18 mouse cellular contexts compared by ENCODE assay signal in genomic region chr6:124835531-124835930, GRCm38 (mm10). TPM values are rescaled to one million over a fixed set of nuclear protein-coding genes. Genes with fewer than 3 reads are reported as not detected.
DNase-seq lines count a peak whose midpoint lies in the region; ATAC-seq and TF ChIP-seq lines count a peak whose summit lies in the region.
"Had no signal": no experiment of that assay in that cellular context is flagged by ENCODE, and none has a peak within 500 bp of the region (broad histone marks: within the 10 kb centered on the region; RNA-seq: fewer than 3 reads in every experiment).

No protein-coding gene starts in this region.

- no peak for ATAC-seq in forebrain, embryonic 12.5 days (ENCODE audit: low FRiP score)
- ATAC-seq in forebrain, embryonic 11.5 days (replicated peaks; ENCODE audit: low FRiP score), result no peak
- ATAC-seq in kidney, postnatal 0 days (replicated peaks; ENCODE audit: low FRiP score, low read depth), result no peak
- no peak for ATAC-seq in megakaryocyte-erythroid progenitor cell, adult 5-6 weeks (replicated peaks; ENCODE audit: low FRiP score, low TSS enrichment, poor library complexity, severe bottlenecking)
- ATAC-seq in liver, embryonic 11.5 days (replicated peaks; ENCODE audit: low FRiP score), result no peak

- H3K4me2 ChIP-seq in forebrain, embryonic 12.5 days, result no peak overlapping the region
- H3K4me2 ChIP-seq in forebrain, embryonic 11.5 days (ENCODE audit: low read depth, low read length, severe bottlenecking), result no peak overlapping the region
- H3K4me2 ChIP-seq in kidney, postnatal 0 days (ENCODE audit: low read length), result no peak overlapping the region
- H3K4me2 ChIP-seq in liver, embryonic 11.5 days, result no peak overlapping the region
- H3K4me2 ChIP-seq: heart, embryonic 13.5 days; hindbrain, embryonic 14.5 days; lung, embryonic 15.5 days had no signal

- no peaks in the 10 kb centered on the region for H3K9me3 ChIP-seq in forebrain, embryonic 12.5 days
- H3K9me3 ChIP-seq in forebrain, embryonic 11.5 days (ENCODE audit: control insufficient read depth, low read length), result no peaks in the 10 kb centered on the region
- H3K9me3 ChIP-seq in kidney, postnatal 0 days (replicated peaks; ENCODE audit: low read length), result no peaks in the 10 kb centered on the region
- H3K9me3 ChIP-seq in liver, embryonic 11.5 days (ENCODE audit: control insufficient read depth, low read length), result no peaks in the 10 kb centered on the region
- H3K9me3 ChIP-seq: heart, embryonic 13.5 days; lung, embryonic 15.5 days had no signal

- no peaks in the 10 kb centered on the region for H3K27me3 ChIP-seq in forebrain, embryonic 12.5 days
- H3K27me3 ChIP-seq in forebrain, embryonic 11.5 days (ENCODE audit: control insufficient read depth, insufficient read depth, low read length), result no peaks in the 10 kb centered on the region
- no peaks in the 10 kb centered on the region for H3K27me3 ChIP-seq in kidney, postnatal 0 days (ENCODE audit: insufficient read depth, low read length)
- H3K27me3 ChIP-seq in liver, embryonic 11.5 days (replicated peaks; ENCODE audit: control insufficient read depth, insufficient read depth, low read length), result no peaks in the 10 kb centered on the region; the same call in 1 of the 2 replicates
- H3K27me3 ChIP-seq: lung, embryonic 15.5 days had no signal

- 71% methylated on average over 10 of the region's 10 CpGs for WGBS in forebrain, embryonic 12.5 days
- WGBS in forebrain, embryonic 11.5 days, result 65% methylated on average over 10 of the region's 10 CpGs
- whole genome bisulfite sequencing in kidney, postnatal 0 days, result 29% methylated on average over 10 of the region's 10 CpGs
- 75% methylated on average over 10 of the region's 10 CpGs for WGBS in liver, embryonic 11.5 days

- H3K9ac ChIP-seq in forebrain, embryonic 12.5 days, result 0 out of 2 replicates have a peak overlapping the region, but pooled peaks have one; percentile 22
- no peak overlapping the region for H3K9ac ChIP-seq in forebrain, embryonic 11.5 days (ENCODE audit: low read length)
- H3K9ac ChIP-seq in kidney, postnatal 0 days (ENCODE audit: low read depth, low read length), result 0 out of 2 replicates have a peak overlapping the region, but pooled peaks have one; percentile 27
- no peak overlapping the region; the same call in 1 of the 2 replicates for H3K9ac ChIP-seq in liver, embryonic 11.5 days (ENCODE audit: low read depth, low read length)
- H3K9ac ChIP-seq: hindbrain, embryonic 14.5 days; lung, embryonic 15.5 days had no signal

- peaks cover 51% of the 10 kb centered on the region for H3K4me1 ChIP-seq in forebrain, embryonic 12.5 days
- H3K4me1 ChIP-seq in forebrain, embryonic 11.5 days (replicated peaks; ENCODE audit: control insufficient read depth, insufficient read depth, low read length), result peaks cover 14% of the 10 kb centered on the region; the same call in 1 of the 2 replicates
- H3K4me1 ChIP-seq in kidney, postnatal 0 days (replicated peaks; ENCODE audit: insufficient read depth, low read length), result peaks cover 5% of the 10 kb centered on the region; the same call in 1 of the 2 replicates
- peaks cover 10% of the 10 kb centered on the region for H3K4me1 ChIP-seq in liver, embryonic 11.5 days (replicated peaks; ENCODE audit: control insufficient read depth, insufficient read depth, low read length)

- no peak overlapping the region for H3K27ac ChIP-seq in forebrain, embryonic 12.5 days
- H3K27ac ChIP-seq in forebrain, embryonic 11.5 days (ENCODE audit: low read depth, low read length), result no peak overlapping the region
- H3K27ac ChIP-seq in kidney, postnatal 0 days, result no peak overlapping the region
- H3K27ac ChIP-seq in liver, embryonic 11.5 days (ENCODE audit: low read depth, low read length), result no peak overlapping the region
- H3K27ac ChIP-seq: heart, embryonic 13.5 days; hindbrain, embryonic 14.5 days; lung, embryonic 15.5 days had no signal

- peaks cover 39% of the 10 kb centered on the region for H3K36me3 ChIP-seq in forebrain, embryonic 12.5 days (replicated peaks)
- peaks cover 3% of the 10 kb centered on the region; the same call in 1 of the 2 replicates for H3K36me3 ChIP-seq in forebrain, embryonic 11.5 days (ENCODE audit: control insufficient read depth, insufficient read depth, low read length)
- no peaks in the 10 kb centered on the region for H3K36me3 ChIP-seq in kidney, postnatal 0 days (ENCODE audit: insufficient read depth, low read length)
- H3K36me3 ChIP-seq in liver, embryonic 11.5 days (ENCODE audit: control insufficient read depth, insufficient read depth, low read length), result peaks cover 12% of the 10 kb centered on the region

- H3K4me3 ChIP-seq in forebrain, embryonic 12.5 days (replicated peaks), result no peak overlapping the region
- no peak overlapping the region for H3K4me3 ChIP-seq in forebrain, embryonic 11.5 days (ENCODE audit: low read depth, low read length)
- H3K4me3 ChIP-seq in kidney, postnatal 0 days (replicated peaks; ENCODE audit: low read depth, low read length), result no peak overlapping the region
- no peak overlapping the region for H3K4me3 ChIP-seq in liver, embryonic 11.5 days (ENCODE audit: low read depth, low read length)
- H3K4me3 ChIP-seq: heart, embryonic 13.5 days; lung, embryonic 15.5 days had no signal

- no peak for DNase-seq in forebrain, embryonic 11.5 days (ENCODE audit: low spot score)
- no peak for DNase-seq in kidney, postnatal 0 days (ENCODE audit: low spot score)
- DNase-seq in kidney, postnatal 10 days, result no peak
- peak; percentile 48 for DNase-seq in embryo, embryonic 10.5 days (ENCODE audit: low spot score)
- peak; percentile 64 for DNase-seq in lung, postnatal 14 days
- no peak for DNase-seq in liver, embryonic 11.5 days (ENCODE audit: low spot score)
- DNase-seq: adrenal gland, postnatal 10 days; cerebellum, adult 9-10 months; gastrocnemius, postnatal 14 days; kidney, adult 8-10 months; layer of hippocampus, adult 9-11 months had no signal

- TF ChIP-seq CTCF in kidney, postnatal 0 days (IDR thresholded peaks at IDR 0.05; ENCODE audit: low read depth), result no peak

RNA-seq across cellular contexts. Expression of gene Gnb3, which starts 4.5 kb away (rescaled TPM):
- 0.67 and 1.1 TPM in 2 replicates for polyA plus RNA-seq in forebrain, embryonic 12.5 days (2016; fragmentation: Nextera tagmentation; extraction: Ambion mirVana)
- polyA plus RNA-seq in forebrain, embryonic 11.5 days (2014; fragmentation: Nextera tagmentation; extraction: Ambion mirVana), result 0.71 and 1.1 TPM in 2 replicates
- polyA plus RNA-seq in kidney, postnatal 0 days (2015; fragmentation: Nextera tagmentation; extraction: Ambion mirVana), result 0.98 and 1.2 TPM in 2 replicates
- not detected in 2 replicates for total RNA-seq in megakaryocyte-erythroid progenitor cell, adult 5-6 weeks (2014; fragmentation: Nextera tagmentation)
- not detected in 2 replicates for total RNA-seq in megakaryocyte-erythroid progenitor cell, adult 5-6 weeks (2017)
- 0.29 and 0.74 TPM in 2 replicates for polyA plus RNA-seq in liver, embryonic 11.5 days (2014; fragmentation: Nextera tagmentation; extraction: Ambion mirVana)
- total RNA-seq: ES-E14 had no signal
- polyA plus RNA-seq: testis, adult 2 months had no signal

RNA-seq across cellular contexts. Expression of gene Cdca3, which starts 6.2 kb away (rescaled TPM):
- 233 and 244 TPM in 2 replicates for polyA plus RNA-seq in forebrain, embryonic 12.5 days (2016; fragmentation: Nextera tagmentation; extraction: Ambion mirVana)
- polyA plus RNA-seq in forebrain, embryonic 11.5 days (2014; fragmentation: Nextera tagmentation; extraction: Ambion mirVana), result 276 and 307 TPM in 2 replicates
- polyA plus RNA-seq in kidney, postnatal 0 days (2015; fragmentation: Nextera tagmentation; extraction: Ambion mirVana), result 85.1 and 91.2 TPM in 2 replicates
- 100 and 181 TPM in 2 replicates for total RNA-seq in megakaryocyte-erythroid progenitor cell, adult 5-6 weeks (2014; fragmentation: Nextera tagmentation)
- 90.3 and 111 TPM in 2 replicates for total RNA-seq in megakaryocyte-erythroid progenitor cell, adult 5-6 weeks (2017)
- polyA plus RNA-seq in liver, embryonic 11.5 days (2014; fragmentation: Nextera tagmentation; extraction: Ambion mirVana), result 223 and 224 TPM in 2 replicates

RNA-seq across cellular contexts. Expression of gene Usp5, which starts 6.2 kb away (rescaled TPM):
- 199 and 221 TPM in 2 replicates for polyA plus RNA-seq in forebrain, embryonic 12.5 days (2016; fragmentation: Nextera tagmentation; extraction: Ambion mirVana)
- 182 and 184 TPM in 2 replicates for polyA plus RNA-seq in forebrain, embryonic 11.5 days (2014; fragmentation: Nextera tagmentation; extraction: Ambion mirVana)
- polyA plus RNA-seq in kidney, postnatal 0 days (2015; fragmentation: Nextera tagmentation; extraction: Ambion mirVana), result 96.6 and 106 TPM in 2 replicates
- total RNA-seq in megakaryocyte-erythroid progenitor cell, adult 5-6 weeks (2014; fragmentation: Nextera tagmentation), result 85.0 and 100 TPM in 2 replicates
- 75.7 and 80.9 TPM in 2 replicates for total RNA-seq in megakaryocyte-erythroid progenitor cell, adult 5-6 weeks (2017)
- polyA plus RNA-seq in liver, embryonic 11.5 days (2014; fragmentation: Nextera tagmentation; extraction: Ambion mirVana), result 115 and 118 TPM in 2 replicates

RNA-seq across cellular contexts. Expression of gene Tpi1, which starts 21.4 kb away (rescaled TPM):
- 559 and 592 TPM in 2 replicates for polyA plus RNA-seq in forebrain, embryonic 12.5 days (2016; fragmentation: Nextera tagmentation; extraction: Ambion mirVana)
- 875 and 885 TPM in 2 replicates for polyA plus RNA-seq in forebrain, embryonic 11.5 days (2014; fragmentation: Nextera tagmentation; extraction: Ambion mirVana)
- 664 and 686 TPM in 2 replicates for polyA plus RNA-seq in kidney, postnatal 0 days (2015; fragmentation: Nextera tagmentation; extraction: Ambion mirVana)
- total RNA-seq in megakaryocyte-erythroid progenitor cell, adult 5-6 weeks (2014; fragmentation: Nextera tagmentation), result 258 and 264 TPM in 2 replicates
- total RNA-seq in megakaryocyte-erythroid progenitor cell, adult 5-6 weeks (2017), result 179 and 201 TPM in 2 replicates
- 1,267 and 1,294 TPM in 2 replicates for polyA plus RNA-seq in liver, embryonic 11.5 days (2014; fragmentation: Nextera tagmentation; extraction: Ambion mirVana)

RNA-seq across cellular contexts. Expression of gene P3h3, which starts 22.0 kb away (rescaled TPM):
- polyA plus RNA-seq in forebrain, embryonic 12.5 days (2016; fragmentation: Nextera tagmentation; extraction: Ambion mirVana), result 15.0 and 19.8 TPM in 2 replicates
- 17.3 and 17.8 TPM in 2 replicates for polyA plus RNA-seq in forebrain, embryonic 11.5 days (2014; fragmentation: Nextera tagmentation; extraction: Ambion mirVana)
- polyA plus RNA-seq in kidney, postnatal 0 days (2015; fragmentation: Nextera tagmentation; extraction: Ambion mirVana), result 14.7 and 14.8 TPM in 2 replicates
- 0.61 and 3.0 TPM in 2 replicates for total RNA-seq in megakaryocyte-erythroid progenitor cell, adult 5-6 weeks (2014; fragmentation: Nextera tagmentation)
- total RNA-seq in megakaryocyte-erythroid progenitor cell, adult 5-6 weeks (2017), result 0.89 and 2.2 TPM in 2 replicates
- polyA plus RNA-seq in liver, embryonic 11.5 days (2014; fragmentation: Nextera tagmentation; extraction: Ambion mirVana), result 8.6 and 11.3 TPM in 2 replicates

Comparison
In these comparisons a context has a peak if more than half of its experiments do, and no peak if none do; other contexts are left out.
1. H3K9ac ChIP-seq: peak in forebrain, embryonic 12.5 days (single experiment) and kidney, postnatal 0 days (single experiment); none in forebrain, embryonic 11.5 days (single experiment) and liver, embryonic 11.5 days (single experiment).
2. DNase-seq: peak in embryo, embryonic 10.5 days (single experiment) and lung, postnatal 14 days (single experiment); none in forebrain, embryonic 11.5 days (single experiment), kidney, postnatal 0 days (single experiment), kidney, postnatal 10 days (single experiment) and liver, embryonic 11.5 days (single experiment).